In genomic region chr7:70118971-70119370, GRCm38 (mm10) we compare ENCODE assay signal across 9 mouse cellular contexts.
DNase-seq lines count a peak whose midpoint lies in the region; ATAC-seq and TF ChIP-seq lines count a peak whose summit lies in the region.
"Had no signal": no experiment of that assay in that cellular context is flagged by ENCODE, and none has a peak within 500 bp of the region (broad histone marks: within the 10 kb centered on the region; RNA-seq: fewer than 3 reads in every experiment).

No protein-coding gene starts in this region.

- no peak for TF ChIP-seq CTCF in brain, embryonic 14.5 days (IDR thresholded peaks at IDR 0.05; ENCODE audit: borderline replicate concordance, extremely low read depth, insufficient read depth, insufficient read length)

- TF ChIP-seq POLR2A in brain, embryonic 14.5 days (IDR thresholded peaks at IDR 0.05; ENCODE audit: borderline replicate concordance, extremely low read depth, insufficient read depth, insufficient read length, poor library complexity, severe bottlenecking): no peak

- peaks cover 44% of the 10 kb centered on the region for H3K27me3 ChIP-seq in heart, embryonic 13.5 days (replicated peaks)
- peaks cover 9% of the 10 kb centered on the region for H3K27me3 ChIP-seq in hindbrain, embryonic 11.5 days (ENCODE audit: control insufficient read depth, insufficient read depth, low read length)
- H3K27me3 ChIP-seq in midbrain, embryonic 12.5 days: peaks cover 83% of the 10 kb centered on the region

- no peak for DNase-seq in heart, adult 8-10 months (ENCODE audit: low spot score)
- DNase-seq in brain, embryonic 14.5 days (ENCODE audit: low read depth): peak; percentile 64
- no peak for DNase-seq in hindbrain, embryonic 11.5 days (ENCODE audit: low spot score)
- no peak for DNase-seq in cerebellum, postnatal 10 days
- DNase-seq in frontal cortex, postnatal 25 days (ENCODE audit: low spot score in 2 of 2): no peak
- DNase-seq in left cerebral cortex, adult 11 months (ENCODE audit: low spot score): no peak

- peaks cover 8% of the 10 kb centered on the region; the same call in 1 of the 2 replicates for H3K4me1 ChIP-seq in heart, embryonic 13.5 days
- H3K4me1 ChIP-seq in hindbrain, embryonic 11.5 days (replicated peaks; ENCODE audit: control insufficient read depth, insufficient read depth, low read length): no peaks in the 10 kb centered on the region; the same call in 1 of the 2 replicates
- peaks cover 43% of the 10 kb centered on the region for H3K4me1 ChIP-seq in midbrain, embryonic 12.5 days

- ATAC-seq in heart, embryonic 13.5 days (ENCODE audit: extremely low read depth, insufficient number of reproducible peaks, low FRiP score, low TSS enrichment): no peak
- no peak for ATAC-seq in hindbrain, embryonic 11.5 days (ENCODE audit: low FRiP score)
- ATAC-seq in midbrain, embryonic 12.5 days (ENCODE audit: low FRiP score, low read depth): no peak

- H3K4me2 ChIP-seq in heart, embryonic 13.5 days: peak overlapping the region; percentile 78
- peak overlapping the region; percentile 70 for H3K4me2 ChIP-seq in hindbrain, embryonic 11.5 days (replicated peaks; ENCODE audit: low read depth, low read length)
- peak overlapping the region; percentile 58 for H3K4me2 ChIP-seq in midbrain, embryonic 12.5 days (replicated peaks)

- H3K36me3 ChIP-seq in heart, embryonic 13.5 days: no peaks in the 10 kb centered on the region
- no peaks in the 10 kb centered on the region for H3K36me3 ChIP-seq in hindbrain, embryonic 11.5 days (ENCODE audit: control insufficient read depth, insufficient read depth, low read length)
- H3K36me3 ChIP-seq in midbrain, embryonic 12.5 days: no peaks in the 10 kb centered on the region

- H3K9me3 ChIP-seq in heart, embryonic 13.5 days: no peaks in the 10 kb centered on the region
- H3K9me3 ChIP-seq in hindbrain, embryonic 11.5 days (ENCODE audit: control insufficient read depth, low read length): no peaks in the 10 kb centered on the region
- no peaks in the 10 kb centered on the region for H3K9me3 ChIP-seq in midbrain, embryonic 12.5 days

- WGBS in heart, embryonic 13.5 days: 43% methylated on average over 7 of the region's 7 CpGs
- 23% methylated on average over 7 of the region's 7 CpGs for WGBS in hindbrain, embryonic 11.5 days
- 8% methylated on average over 7 of the region's 7 CpGs for WGBS in midbrain, embryonic 12.5 days

- H3K4me3 ChIP-seq in heart, embryonic 13.5 days: peak overlapping the region; percentile 49
- H3K4me3 ChIP-seq in hindbrain, embryonic 11.5 days (ENCODE audit: low read depth, low read length): peak overlapping the region; percentile 33
- H3K4me3 ChIP-seq in midbrain, embryonic 12.5 days: peak overlapping the region; percentile 31
- H3K4me3 ChIP-seq: erythroblast, embryonic 14.5 days had no signal

- H3K27ac ChIP-seq in heart, embryonic 13.5 days (replicated peaks): no peak overlapping the region
- H3K27ac ChIP-seq in hindbrain, embryonic 11.5 days (ENCODE audit: low read depth, low read length): 0 out of 2 replicates have a peak overlapping the region, but pooled peaks have one; percentile 52
- peak overlapping the region; percentile 88 for H3K27ac ChIP-seq in midbrain, embryonic 12.5 days (replicated peaks)

- peak overlapping the region; percentile 61; the same call in 1 of the 2 replicates for H3K9ac ChIP-seq in heart, embryonic 13.5 days
- peak overlapping the region; percentile 8; the same call in 1 of the 2 replicates for H3K9ac ChIP-seq in hindbrain, embryonic 11.5 days (ENCODE audit: low read depth, low read length)
- peak overlapping the region; percentile 43; the same call in 1 of the 2 replicates for H3K9ac ChIP-seq in midbrain, embryonic 12.5 days (replicated peaks)

Comparison
In these comparisons a context has a peak if more than half of its experiments do, and no peak if none do; other contexts are left out.
1. H3K9ac ChIP-seq: peak in every context shown above with its lines; median percentile 61 in heart, embryonic 13.5 days; 43 in midbrain, embryonic 12.5 days; 8 in hindbrain, embryonic 11.5 days.